Mouse (Mus musculus) heart, embryonic 14.5 days (tissue): Measurements from ENCODE around the gene Sfrp4. TPM values are rescaled to one million over a fixed set of nuclear protein-coding genes. Genes with fewer than 3 reads are reported as not detected.

ENCODE experiments used
- ATAC-seq: fragments of 200-750 bp; cut with Nextera tagmentation; 2 replicates; pipeline ENCODE4 v1.8.0; 2017; ENCODE audit warnings: low read depth, moderate TSS enrichment; ENCODE audit not compliant: insufficient number of reproducible peaks, insufficient read depth, low FRiP score
- H3K27ac ChIP-seq, 2 experiments: fragments of 200-500 bp in 1 of 2; fragments of 300-500 bp in 1 of 2; sonication (generic) in 1 of 2; replicated peaks in 1 of 2; 2 replicates each; pipeline ENCODE4 v1.5.1; 2012 to 2014; ENCODE audit warnings: low read depth in 2 of 2, low read length in 2 of 2, control low read depth in 1 of 2, mild to moderate bottlenecking in 1 of 2, mixed read lengths in 1 of 2; ENCODE audit not compliant: control insufficient read depth in 1 of 2, insufficient read depth in 1 of 2
- H3K27me3 ChIP-seq: fragments of 300-500 bp; sonication (generic); 2 replicates; pipeline ENCODE4 v1.6.1; 2014; ENCODE audit warnings: mild to moderate bottlenecking, low read length, control low read depth; ENCODE audit not compliant: control insufficient read depth, insufficient read depth
- H3K36me3 ChIP-seq: fragments of 300-500 bp; sonication (generic); 2 replicates; pipeline ENCODE4 v1.6.1; 2014; ENCODE audit warnings: mild to moderate bottlenecking, control low read depth, low read length, mixed read lengths; ENCODE audit not compliant: control insufficient read depth, insufficient read depth
- H3K4me1 ChIP-seq, 2 experiments: fragments of 200-500 bp in 1 of 2; fragments of 300-500 bp in 1 of 2; sonication (generic) in 1 of 2; 2 replicates each; pipeline ENCODE4 v1.6.1; 2012 to 2014; ENCODE audit warnings: low read length in 2 of 2, control low read depth in 1 of 2, mixed read lengths in 1 of 2; ENCODE audit not compliant: control insufficient read depth in 2 of 2, insufficient read depth in 2 of 2
- H3K4me2 ChIP-seq: fragments of 300-500 bp; sonication (generic); 2 replicates; pipeline ENCODE4 v1.6.1; 2014; ENCODE audit warnings: mild to moderate bottlenecking, low read length
- H3K4me3 ChIP-seq, 2 experiments: fragments of 200-500 bp in 1 of 2; fragments of 300-500 bp in 1 of 2; sonication (generic) in 1 of 2; 2 replicates each; pipeline ENCODE4 v1.5.1; 2012 to 2014; ENCODE audit warnings: low read length in 2 of 2, mild to moderate bottlenecking in 2 of 2, control low read depth in 1 of 2, low read depth in 1 of 2, moderate library complexity in 1 of 2; ENCODE audit not compliant: control insufficient read depth in 1 of 2, insufficient read depth in 1 of 2
- H3K9ac ChIP-seq: fragments of 300-500 bp; sonication (generic); 2 replicates; pipeline ENCODE4 v1.6.1; 2014; ENCODE audit warnings: mild to moderate bottlenecking, low read length
- H3K9me3 ChIP-seq: fragments of 300-500 bp; sonication (generic); 2 replicates; pipeline ENCODE4 v1.6.1; 2016; ENCODE audit warnings: low read length, control low read depth; ENCODE audit not compliant: control insufficient read depth
- WGBS: fragments of 180-500 bp; shearing (Covaris S2); extraction: QIAGEN DNeasy Blood & Tissue Kit; methylation state at CpG from one replicate; pipeline ENCODE4 v1.1.7; 2014; 5-methylcytosine and 5-hydroxymethylcytosine counted together
- polyA plus RNA-seq: library from polyadenylated mRNA; unstranded; fragments of >200 nt; fragmentation: Nextera tagmentation; extraction: Ambion mirVana; gene quantifications from 2 replicates; pipeline ENCODE4 v1.2.1, GENCODE M21; 2014

Sfrp4 gene
- polyA plus RNA-seq, 1 experiment from 2014 or later, result 0.72 TPM

GRCm38 (mm10) chr13:19618841-19619215, 4.1 kb upstream of the Sfrp4 start:
- Histone ChIP-seq H3K4me1 (peaks cover 2 to 14% of the 10 kb centered on the region in 2 experiments; a peak in 3 of 4 replicates), H3K4me2 (peak overlapping the region; percentile 95), H3K27me3 (peaks cover 8% of the 10 kb centered on the region), H3K27ac (peak overlapping the region; percentile 66 to 83; a peak in 3 of 4 replicates), H3K9me3 (no peaks in the 10 kb centered on the region), H3K36me3 (no peaks in the 10 kb centered on the region), H3K4me3 (peak overlapping the region; percentile 57 to 86), H3K9ac (peak overlapping the region; percentile 84)
- peak; percentile 41; the same call in 1 of the 2 replicates for ATAC-seq
- 5% methylated on average over 5 of the region's 5 CpGs for WGBS

DNA sequence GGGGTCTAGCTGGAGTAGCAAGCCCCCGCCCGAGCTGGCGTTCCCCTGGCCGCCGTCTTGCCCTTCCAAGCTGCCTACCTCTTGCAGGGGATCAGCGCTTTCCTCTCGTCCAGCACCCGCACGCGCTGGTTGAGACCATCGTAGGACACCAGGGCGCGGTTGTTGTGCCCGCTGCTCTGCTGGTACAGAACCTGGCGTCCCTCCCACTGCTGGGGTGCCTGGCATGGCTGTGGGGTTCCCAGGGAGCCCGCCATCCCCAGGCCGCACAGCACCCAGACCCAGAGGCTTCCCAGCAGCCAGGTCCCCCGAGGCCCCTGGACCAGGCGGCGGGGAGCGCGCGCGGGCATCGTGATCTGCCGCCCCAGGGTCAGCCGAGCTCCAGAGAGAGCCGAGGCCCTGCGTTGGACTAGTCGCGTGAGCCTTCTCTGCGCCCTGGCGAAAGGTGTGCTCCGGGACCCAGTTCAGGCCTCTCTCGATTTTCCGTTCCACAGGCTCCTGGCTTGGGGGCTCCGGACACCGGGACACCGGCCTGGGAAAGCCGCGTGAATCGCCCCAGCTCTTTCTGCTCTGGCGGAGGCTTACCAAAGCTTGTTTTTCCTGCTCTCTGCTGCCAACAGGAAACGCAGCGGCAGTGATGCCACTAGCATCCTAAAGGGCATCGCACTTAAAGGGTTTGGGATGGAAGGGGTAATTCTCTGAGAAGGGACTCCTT, 3.5 kb upstream of the Sfrp4 start, which contains the start of gene Epdr1:
Gene Epdr1, minus strand, starts transcription at position 712 of the 712 bp plus-strand sequence.
- Histone ChIP-seq H3K27ac (peak within 1 kb of the TSS; percentile 66 to 83), H3K27me3 (peaks cover 11% of the 10 kb centered on the region), H3K4me1 (peaks cover 2 to 15% of the 10 kb centered on the region in 2 experiments; a peak in 3 of 4 replicates), H3K9ac (peak within 1 kb of the TSS; percentile 84), H3K36me3 (no peaks in the 10 kb centered on the region), H3K4me2 (peak within 1 kb of the TSS; percentile 95), H3K4me3 (peak within 1 kb of the TSS; percentile 57 to 86), H3K9me3 (no peaks in the 10 kb centered on the region)
- under 1% methylated on average over 45 of the region's 46 CpGs for WGBS
- peak; percentile 71 for ATAC-seq

GRCm38 (mm10) chr13:19623228-19623905, 463 bp downstream of the Sfrp4 start:
- no peak overlapping the region for H3K27ac ChIP-seq
- ATAC-seq, result 0 out of 2 replicates have a peak, but pooled peaks have one; percentile 15
- peaks cover 14% of the 10 kb centered on the region for H3K27me3 ChIP-seq
- H3K4me3 ChIP-seq, result peak overlapping the region; percentile 52 to 57
- no peaks in the 10 kb centered on the region for H3K9me3 ChIP-seq
- WGBS, result 16% methylated on average over 30 of the region's 30 CpGs
- peaks cover 2 to 11% of the 10 kb centered on the region in 2 experiments; a peak in 3 of 4 replicates for H3K4me1 ChIP-seq
- peak overlapping the region; percentile 69 for H3K9ac ChIP-seq
- H3K36me3 ChIP-seq, result no peaks in the 10 kb centered on the region
- peak overlapping the region; percentile 97 for H3K4me2 ChIP-seq

GRCm38 (mm10) chr13:19624632-19625320, 1.9 kb downstream of the Sfrp4 start:
- Histone ChIP-seq H3K27me3 (peaks cover 14% of the 10 kb centered on the region), H3K27ac (no peak overlapping the region), H3K4me1 (peaks cover 2 to 8% of the 10 kb centered on the region in 2 experiments; a peak in 3 of 4 replicates), H3K9ac (no peak overlapping the region), H3K36me3 (no peaks in the 10 kb centered on the region), H3K4me3 (no peak overlapping the region), H3K4me2 (no peak overlapping the region), H3K9me3 (no peaks in the 10 kb centered on the region)
- 80% methylated on average over 11 of the region's 11 CpGs for WGBS
- ATAC-seq, result no peak

DNA sequence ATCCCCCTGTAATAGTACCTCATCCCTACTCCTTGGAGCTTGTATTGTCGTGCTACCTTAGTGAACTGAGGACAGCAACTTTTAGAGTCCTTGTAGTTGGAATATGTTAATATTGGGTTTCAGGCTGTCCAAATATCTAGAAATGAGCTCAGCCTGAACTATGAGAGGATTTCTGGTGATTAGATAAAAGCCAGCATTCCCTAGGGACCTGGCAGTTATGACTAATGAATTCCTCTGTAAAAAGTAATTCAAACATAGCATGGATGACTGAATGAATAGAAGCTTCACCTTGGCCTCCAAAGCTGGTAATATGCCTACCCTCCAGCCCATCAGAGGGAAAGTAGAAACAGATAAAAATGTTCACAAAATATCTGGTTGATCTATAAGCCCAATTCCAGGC, 3.6 kb downstream of the Sfrp4 start:
- H3K9me3 ChIP-seq, result no peaks in the 10 kb centered on the region
- peaks cover 14% of the 10 kb centered on the region for H3K27me3 ChIP-seq
- no peak overlapping the region for H3K4me3 ChIP-seq
- H3K4me1 ChIP-seq, result peaks cover 2 to 8% of the 10 kb centered on the region in 2 experiments; a peak in 3 of 4 replicates
- 70% methylated on average over 1 of the region's 1 CpGs for WGBS
- H3K9ac ChIP-seq, result no peak overlapping the region
- no peaks in the 10 kb centered on the region for H3K36me3 ChIP-seq
- ATAC-seq, result no peak
- no peak overlapping the region for H3K27ac ChIP-seq
- no peak overlapping the region for H3K4me2 ChIP-seq

GRCm38 (mm10) chr13:19630768-19631709, 8.1 kb downstream of the Sfrp4 start:
- no peaks in the 10 kb centered on the region for H3K36me3 ChIP-seq

More at GRCm38 (mm10) chr13:19630768-19631709, 8.1 kb downstream of the Sfrp4 start:
- Histone ChIP-seq H3K4me1 (no peaks in the 10 kb centered on the region), H3K9me3 (no peaks in the 10 kb centered on the region), H3K4me2 (no peak overlapping the region), H3K4me3 (no peak overlapping the region), H3K27ac (no peak overlapping the region), H3K9ac (no peak overlapping the region), H3K27me3 (no peaks in the 10 kb centered on the region)
- 91% methylated on average over 5 of the region's 5 CpGs for WGBS
- ATAC-seq, result no peak
